Mouse (Mus musculus) neural tube, embryonic 14.5 days (tissue): Measurements from ENCODE around the gene Rgs11. TPM values are rescaled to one million over a fixed set of nuclear protein-coding genes. Genes with fewer than 3 reads are reported as not detected.
A peak's percentile ranks its signal among the peaks of the same experiment; 100 is the strongest.
"Not testable (repeated sequence)": the region's sequence is repeated elsewhere in the genome, so short reads cannot be mapped to it uniquely, and the experiment has no call there.

Experiments used
- ATAC-seq: fragments of 200-750 bp; cut with Nextera tagmentation; 2 replicates; pipeline ENCODE4 v1.8.0; 2017; ENCODE audit warnings: low read depth, mild to moderate bottlenecking, moderate TSS enrichment, moderate library complexity
- H3K27ac ChIP-seq: fragments of 300-500 bp; sonication (generic); 2 replicates; pipeline ENCODE4 v1.5.1; 2014; ENCODE audit warnings: low read depth, mild to moderate bottlenecking, control low read depth, low read length, moderate library complexity, mixed read lengths
- H3K27me3 ChIP-seq: fragments of 300-500 bp; sonication (generic); 2 replicates; pipeline ENCODE4 v1.6.1; 2014; ENCODE audit warnings: low read length; ENCODE audit not compliant: control insufficient read depth, insufficient read depth
- H3K36me3 ChIP-seq: fragments of 300-500 bp; sonication (generic); 2 replicates; pipeline ENCODE4 v1.6.1; 2014; ENCODE audit warnings: low read length, mixed read lengths; ENCODE audit not compliant: control insufficient read depth, insufficient read depth
- H3K4me1 ChIP-seq: fragments of 300-500 bp; sonication (generic); 2 replicates; pipeline ENCODE4 v1.6.1; 2014; ENCODE audit warnings: low read length; ENCODE audit not compliant: control insufficient read depth, insufficient read depth
- H3K4me2 ChIP-seq: fragments of 300-500 bp; sonication (generic); 2 replicates; pipeline ENCODE4 v1.6.1; 2014; ENCODE audit warnings: mild to moderate bottlenecking, low read depth, low read length, control low read depth
- H3K4me3 ChIP-seq: fragments of 300-500 bp; sonication (generic); 2 replicates; pipeline ENCODE4 v1.5.1; 2014; ENCODE audit warnings: low read depth, low read length, control low read depth, mixed read lengths
- H3K9ac ChIP-seq: fragments of 300-500 bp; sonication (generic); replicated peaks from 2 replicates; pipeline ENCODE4 v1.6.1; 2014; ENCODE audit warnings: low read depth, mild to moderate bottlenecking, control low read depth, low read length, mixed read lengths
- H3K9me3 ChIP-seq: fragments of 300-500 bp; sonication (generic); 2 replicates; pipeline ENCODE4 v1.6.1; 2016; ENCODE audit warnings: low read length; ENCODE audit not compliant: control insufficient read depth
- WGBS: fragments of 180-500 bp; shearing (Covaris S2); extraction: QIAGEN DNeasy Blood & Tissue Kit; methylation state at CpG from one replicate; pipeline ENCODE4 v1.1.7; 2014; 5-methylcytosine and 5-hydroxymethylcytosine counted together
- polyA plus RNA-seq: library from polyadenylated mRNA; unstranded; fragments of >200 nt; fragmentation: Nextera tagmentation; extraction: Ambion mirVana; gene quantifications from 2 replicates; pipeline ENCODE4 v1.2.1, GENCODE M21; 2014

Gene Rgs11
- 18.9 and 19.9 TPM in 2 replicates for polyA plus RNA-seq

DNA sequence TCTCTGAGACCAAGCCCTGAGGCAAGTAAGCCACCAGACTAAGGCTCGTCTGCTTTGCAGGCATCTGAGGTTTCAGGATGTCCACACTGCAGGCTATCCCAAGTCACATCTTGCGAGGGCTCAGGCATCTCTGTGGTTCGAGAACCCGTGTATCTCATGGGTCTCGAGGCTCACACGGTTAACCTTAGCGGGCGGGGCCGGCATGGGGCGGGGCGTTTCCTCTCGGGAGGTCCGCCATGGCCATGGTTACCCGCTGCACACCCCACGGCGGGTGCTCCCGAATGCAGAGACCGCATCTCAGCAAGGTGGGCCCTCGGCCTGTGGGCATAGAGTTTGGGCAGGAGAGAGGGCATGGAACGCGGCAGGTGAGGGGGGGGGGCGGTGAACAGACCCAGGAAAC, at the start of gene Rgs11:
Gene Rgs11, plus strand, starts transcription at position 215 of the 400 bp plus-strand sequence.
- no peak for ATAC-seq
- peak within 1 kb of the TSS; percentile 44 for H3K9ac ChIP-seq
- no peak within 1 kb of the TSS for H3K27ac ChIP-seq
- no peaks in the 10 kb centered on the region for H3K9me3 ChIP-seq
- H3K4me2 ChIP-seq = peak within 1 kb of the TSS; percentile 93
- H3K36me3 ChIP-seq = 0 out of 2 replicates have a peak, but pooled peaks cover 2% of the 10 kb centered on the region
- 2% methylated on average over 21 of the region's 22 CpGs for WGBS
- peaks cover 32% of the 10 kb centered on the region for H3K27me3 ChIP-seq
- H3K4me3 ChIP-seq = peak within 1 kb of the TSS; percentile 33
- H3K4me1 ChIP-seq = 0 out of 2 replicates have a peak, but pooled peaks cover 8% of the 10 kb centered on the region

DNA sequence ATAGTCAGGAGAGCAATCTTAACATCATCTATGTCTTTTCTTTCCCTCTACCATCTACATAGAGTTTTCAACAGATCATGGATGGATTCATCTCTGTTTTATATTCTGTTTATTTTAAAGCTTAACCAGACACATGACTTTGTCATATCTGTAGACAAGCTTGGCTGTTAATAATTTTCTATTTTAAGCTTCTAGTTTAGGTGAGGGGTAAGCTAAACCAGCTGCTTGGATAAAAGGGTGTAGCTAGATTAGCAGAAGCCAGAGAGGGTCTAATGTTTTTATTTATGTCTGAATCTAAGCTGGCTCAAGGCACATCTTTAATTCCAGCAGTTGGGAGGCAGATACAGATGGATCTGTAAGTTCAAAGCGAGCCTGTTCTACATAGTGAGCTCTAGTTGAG, 40.0 kb upstream of the Rgs11 start:
- H3K36me3 ChIP-seq = no peaks in the 10 kb centered on the region
- no peak overlapping the region for H3K4me3 ChIP-seq
- 97% methylated on average over 1 of the region's 1 CpGs for WGBS
- no peak overlapping the region for H3K27ac ChIP-seq
- no peaks in the 10 kb centered on the region for H3K9me3 ChIP-seq
- no peaks in the 10 kb centered on the region for H3K4me1 ChIP-seq
- no peak for ATAC-seq
- no peak overlapping the region for H3K9ac ChIP-seq
- no peaks in the 10 kb centered on the region for H3K27me3 ChIP-seq
- no peak overlapping the region for H3K4me2 ChIP-seq

DNA sequence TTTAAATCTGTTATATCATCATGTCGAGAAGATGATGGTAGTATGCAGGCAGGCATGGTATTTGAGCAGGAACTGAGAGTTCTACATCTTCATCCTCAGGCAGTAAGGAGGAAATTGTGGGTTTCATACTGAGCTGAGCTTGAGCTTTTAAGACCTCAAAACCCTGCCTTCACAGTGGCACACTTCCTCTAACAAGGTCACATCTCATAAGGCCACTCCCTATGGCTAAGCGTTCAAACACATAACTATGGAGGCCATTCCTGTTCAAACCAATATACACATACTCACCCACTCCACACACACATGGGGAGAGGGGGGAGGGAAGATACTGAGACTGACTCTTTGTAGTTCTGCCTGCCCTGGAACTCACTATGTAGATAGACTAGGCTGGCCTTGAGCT, 34.7 kb upstream of the Rgs11 start:
- Histone ChIP-seq H3K9ac (no peak overlapping the region), H3K4me1 (no peaks in the 10 kb centered on the region), H3K9me3 (no peaks in the 10 kb centered on the region), H3K27ac (no peak overlapping the region), H3K4me3 (no peak overlapping the region), H3K27me3 (no peaks in the 10 kb centered on the region), H3K4me2 (no peak overlapping the region), H3K36me3 (no peaks in the 10 kb centered on the region)
- no peak for ATAC-seq
- 88% methylated on average over 2 of the region's 2 CpGs for WGBS

DNA sequence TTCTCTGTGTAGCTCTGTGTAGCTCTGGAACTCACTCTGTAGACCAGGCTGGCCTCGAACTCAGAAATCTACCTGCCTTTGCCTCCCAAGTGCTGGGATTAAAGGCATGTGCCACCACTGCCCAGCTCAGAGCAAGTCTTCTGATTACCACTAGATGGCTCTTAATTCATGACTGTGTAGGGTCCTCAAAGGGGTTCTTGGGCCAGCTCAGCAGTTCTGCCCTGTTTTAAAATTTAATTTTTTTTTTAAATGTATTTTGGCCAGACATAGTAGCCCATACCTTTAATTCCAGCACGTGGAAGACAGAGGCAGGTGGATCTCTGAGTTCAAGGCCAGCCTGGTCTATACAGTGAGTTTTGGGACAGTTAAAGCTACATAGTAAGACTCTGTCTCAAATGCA, 27.5 kb upstream of the Rgs11 start:
- ATAC-seq, H3K4me2 ChIP-seq, H3K27ac ChIP-seq, H3K36me3 ChIP-seq, H3K4me1 ChIP-seq, H3K9me3 ChIP-seq, H3K4me3 ChIP-seq, H3K9ac ChIP-seq, H3K27me3 ChIP-seq: not testable (repeated sequence)
- 85% methylated on average over 2 of the region's 2 CpGs for WGBS

DNA sequence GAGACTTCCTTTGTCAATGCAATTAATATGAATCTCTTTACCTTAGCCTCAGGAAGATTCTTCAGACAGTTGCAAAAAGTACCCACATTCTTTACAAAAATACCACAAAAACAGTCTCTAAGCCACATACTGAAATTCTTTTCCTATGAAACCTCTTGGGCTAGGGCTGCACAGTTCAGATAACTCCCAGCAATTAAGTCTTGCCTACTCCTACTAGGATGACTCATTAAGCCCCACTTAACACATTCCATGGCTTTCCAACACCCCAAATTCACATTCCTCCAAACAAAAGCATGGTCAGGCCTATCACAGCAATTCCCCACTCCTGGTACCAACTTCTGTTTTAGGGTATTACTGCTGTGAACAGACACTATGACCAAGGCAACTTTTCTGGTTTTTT, 24.1 kb upstream of the Rgs11 start:
- no peak for ATAC-seq
- Histone ChIP-seq H3K36me3 (peaks cover under 1% of the 10 kb centered on the region; the same call in 1 of the 2 replicates), H3K4me2 (no peak overlapping the region), H3K27ac (no peak overlapping the region), H3K4me1 (no peaks in the 10 kb centered on the region), H3K4me3 (no peak overlapping the region), H3K27me3 (no peaks in the 10 kb centered on the region), H3K9ac (no peak overlapping the region), H3K9me3 (no peaks in the 10 kb centered on the region)

DNA sequence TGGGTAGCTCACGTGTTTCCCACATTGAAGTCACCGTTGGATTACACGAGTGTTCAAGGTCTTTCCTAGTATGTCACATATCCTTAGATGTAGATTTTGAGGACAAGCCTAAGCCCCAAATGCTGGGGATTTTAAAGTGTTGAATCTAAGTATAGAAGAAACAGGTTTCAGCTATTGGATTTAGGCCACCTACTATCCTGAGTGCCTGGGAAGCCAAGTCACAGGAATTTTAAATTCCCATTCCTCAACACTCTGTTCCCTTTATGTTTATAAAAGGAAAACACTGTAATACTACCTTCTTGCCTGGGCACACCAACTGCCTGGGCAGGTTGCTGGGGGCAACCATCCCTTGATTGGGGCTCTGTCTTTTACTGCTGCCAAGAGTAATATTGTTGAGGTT, 21.6 kb upstream of the Rgs11 start:
- 97% methylated on average over 3 of the region's 3 CpGs for WGBS
- Histone ChIP-seq H3K4me2 (no peak overlapping the region), H3K4me3 (no peak overlapping the region), H3K36me3 (peaks cover 3% of the 10 kb centered on the region), H3K4me1 (no peaks in the 10 kb centered on the region), H3K27me3 (no peaks in the 10 kb centered on the region), H3K27ac (no peak overlapping the region), H3K9ac (no peak overlapping the region), H3K9me3 (no peaks in the 10 kb centered on the region)
- ATAC-seq = no peak

DNA sequence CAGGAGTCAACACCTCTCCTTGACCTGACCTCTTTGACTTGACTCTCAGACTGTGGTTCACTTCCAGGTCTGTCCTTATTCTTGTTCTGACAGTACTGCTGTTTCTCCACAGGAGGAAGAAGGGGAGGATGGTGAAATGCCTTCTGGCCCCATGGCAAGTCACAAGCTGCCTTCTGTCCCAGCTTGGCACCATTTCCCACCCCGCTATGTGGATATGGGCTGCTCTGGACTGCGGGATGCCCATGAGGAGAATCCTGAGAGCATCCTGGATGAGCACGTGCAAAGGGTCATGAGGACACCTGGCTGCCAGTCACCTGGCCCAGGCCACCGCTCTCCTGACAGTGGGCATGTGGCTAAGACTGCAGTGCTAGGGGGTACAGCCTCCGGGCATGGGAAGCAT, 15.2 kb upstream of the Rgs11 start:
- H3K4me2 ChIP-seq = no peak overlapping the region
- H3K9ac ChIP-seq = no peak overlapping the region
- H3K27me3 ChIP-seq = no peaks in the 10 kb centered on the region
- H3K4me3 ChIP-seq = no peak overlapping the region
- no peak overlapping the region for H3K27ac ChIP-seq
- 98% methylated on average over 5 of the region's 5 CpGs for WGBS
- ATAC-seq = no peak
- H3K9me3 ChIP-seq = no peaks in the 10 kb centered on the region
- no peaks in the 10 kb centered on the region for H3K4me1 ChIP-seq
- peaks cover 49% of the 10 kb centered on the region for H3K36me3 ChIP-seq

DNA sequence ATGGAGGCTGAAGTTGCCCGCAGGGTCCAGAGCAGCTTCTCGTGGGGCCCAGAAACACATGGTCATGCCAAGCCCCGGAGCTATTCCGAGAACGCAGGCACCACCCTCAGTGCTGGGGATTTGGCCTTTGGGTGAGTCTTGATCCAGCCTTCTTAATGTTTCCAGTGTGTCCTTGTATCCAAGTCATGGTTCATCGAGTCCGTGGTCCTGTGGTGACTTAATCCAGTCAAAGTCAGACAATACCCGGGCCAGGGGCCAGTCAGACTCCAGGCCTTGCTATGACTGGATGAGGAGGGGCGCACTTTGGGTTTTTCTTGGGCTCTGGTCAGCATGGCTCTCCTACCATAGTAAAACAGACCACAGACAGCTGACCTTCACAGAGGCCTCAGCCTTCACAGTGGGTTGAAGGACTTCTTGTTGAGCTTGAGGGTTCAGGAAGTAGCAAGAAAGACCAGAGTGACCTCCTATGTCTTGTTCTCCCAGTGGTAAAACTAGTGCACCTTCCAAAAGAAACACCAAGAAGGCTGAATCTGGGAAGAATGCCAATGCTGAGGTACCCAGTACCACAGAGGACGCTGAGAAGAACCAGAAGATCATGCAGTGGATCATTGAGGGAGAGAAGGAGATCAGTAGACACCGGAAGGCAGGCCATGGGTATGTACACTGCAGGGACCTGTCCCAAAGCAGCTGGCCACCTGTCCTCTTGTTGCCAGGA, 14.5 kb upstream of the Rgs11 start:
- H3K9ac ChIP-seq = no peak overlapping the region
- ATAC-seq = no peak
- WGBS = 96% methylated on average over 11 of the region's 11 CpGs

DNA sequence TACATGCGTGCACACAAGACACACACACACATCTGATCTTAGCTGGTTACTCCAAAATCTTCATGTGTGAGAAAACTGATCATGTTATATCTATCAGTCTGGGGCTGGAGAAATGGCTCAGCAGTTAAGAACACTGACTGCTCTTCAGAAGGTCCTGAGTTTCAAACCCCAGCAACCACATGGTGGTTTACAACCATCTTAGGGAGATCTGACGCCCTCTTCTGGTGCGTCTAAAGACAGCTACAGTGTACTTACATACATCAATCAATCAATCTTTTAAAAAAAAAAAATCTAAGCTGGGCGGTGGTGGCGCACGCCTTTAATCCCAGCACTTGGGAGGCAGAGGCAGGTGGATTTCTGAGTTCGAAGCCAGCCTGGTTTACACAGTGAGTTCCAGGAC, 11.3 kb upstream of the Rgs11 start:
- H3K4me2 ChIP-seq, H3K4me1 ChIP-seq, H3K9me3 ChIP-seq, H3K4me3 ChIP-seq, ATAC-seq, H3K9ac ChIP-seq, H3K27ac ChIP-seq, H3K27me3 ChIP-seq: not testable (repeated sequence)
- H3K36me3 ChIP-seq = peaks cover 61% of the 10 kb centered on the region
- 96% methylated on average over 7 of the region's 7 CpGs for WGBS

More for the DNA sequence above, 14.5 kb upstream of the Rgs11 start:
- no peaks in the 10 kb centered on the region for H3K4me1 ChIP-seq
- H3K36me3 ChIP-seq = peaks cover 49% of the 10 kb centered on the region
- H3K27me3 ChIP-seq = no peaks in the 10 kb centered on the region
- no peak overlapping the region for H3K4me2 ChIP-seq
- H3K4me3 ChIP-seq = no peak overlapping the region
- H3K9me3 ChIP-seq = no peaks in the 10 kb centered on the region
- H3K27ac ChIP-seq = no peak overlapping the region
